Mouse (Mus musculus): ENCODE results near the gene Pdk4.

GRCm38 (mm10) chr6:5472692-5473091, 23.4 kb downstream of the Pdk4 start:
- TF ChIP-seq POLR2A (IDR thresholded peaks at IDR 0.05; ENCODE audit: borderline replicate concordance, control insufficient read depth, low read depth, low read length) (no peak), CTCF (IDR thresholded peaks at IDR 0.05; ENCODE audit: control insufficient read depth, insufficient read depth, low read length) (no peak)

Measured in bone marrow, adult 2 months (tissue).